Mouse (Mus musculus) colon, adult 2 months (tissue): ENCODE measurements around the gene Olfr1100. TPM values are rescaled to one million over a fixed set of nuclear protein-coding genes. Genes with fewer than 3 reads are reported as not detected.

Experiments
- polyA plus RNA-seq: library from polyadenylated mRNA; depleted of rRNA; stranded (reverse); fragments of >200 nt; gene quantifications from 2 replicates; pipeline ENCODE4 v1.2.3, GENCODE M21; 2012; rRNA removed

Gene Olfr1100
- not detected in 2 replicates for polyA plus RNA-seq

GRCm38 (mm10) chr2:86979854-86980253 lies at the start of gene Olfr1100:
Gene Olfr1100 (minus strand): TSS chr2:86979954.

GRCm38 (mm10) chr2:87026980-87027379 lies 47.2 kb upstream of the Olfr1100 start, which contains the start of gene Olfr1104:
Gene Olfr1104 (minus strand): TSS chr2:87027080.

GRCm38 (mm10) chr2:86998098-86998497 lies 18.3 kb upstream of the Olfr1100 start, which contains the start of gene Olfr1102:
Gene Olfr1102 (plus strand): TSS chr2:86998398.

GRCm38 (mm10) chr2:86991121-86991520 lies 11.4 kb upstream of the Olfr1100 start, which contains the start of gene Olfr1101:
Gene Olfr1101 (minus strand): TSS chr2:86991221.

GRCm38 (mm10) chr2:86960593-86960992 lies 19.2 kb downstream of the Olfr1100 start, which contains the start of gene Olfr1099:
Gene Olfr1099 (minus strand): TSS chr2:86960693.

Other genes with a start within 250 kb of the Olfr1100 start
- gene Olfr1089, start 246.3 kb downstream of the Olfr1100 start, polyA plus RNA-seq = not detected in 2 replicates
- not detected in 2 replicates for gene Olfr1090, start 221.0 kb downstream of the Olfr1100 start, polyA plus RNA-seq
- gene Olfr1093, start 197.5 kb downstream of the Olfr1100 start, polyA plus RNA-seq = not detected in 2 replicates
- gene Olfr141, start 169.9 kb downstream of the Olfr1100 start, polyA plus RNA-seq = not detected in 2 replicates
- not detected in 2 replicates for gene Olfr1094, start 155.3 kb downstream of the Olfr1100 start, polyA plus RNA-seq
- gene Olfr1095, start 128.3 kb downstream of the Olfr1100 start, polyA plus RNA-seq = not detected in 2 replicates
- gene Gm13723, start 105.2 kb downstream of the Olfr1100 start, polyA plus RNA-seq = not detected in 2 replicates
- gene Olfr1097, start 87.7 kb downstream of the Olfr1100 start, polyA plus RNA-seq = not detected in 2 replicates
- not detected in 2 replicates for gene Olfr1098, start 55.4 kb downstream of the Olfr1100 start, polyA plus RNA-seq
- gene Olfr1099, start 19.3 kb downstream of the Olfr1100 start, polyA plus RNA-seq = not detected in 2 replicates
- not detected in 2 replicates for gene Olfr1101, start 11.3 kb upstream of the Olfr1100 start, polyA plus RNA-seq
- not detected in 2 replicates for gene Olfr1102, start 18.4 kb upstream of the Olfr1100 start, polyA plus RNA-seq
- not detected in 2 replicates for gene Olfr1104, start 47.1 kb upstream of the Olfr1100 start, polyA plus RNA-seq
- gene Olfr1105, start 56.6 kb upstream of the Olfr1100 start, polyA plus RNA-seq = not detected in 2 replicates
- not detected in 2 replicates for gene Olfr1106, start 72.3 kb upstream of the Olfr1100 start, polyA plus RNA-seq
- not detected in 2 replicates for gene Olfr1107, start 95.9 kb upstream of the Olfr1100 start, polyA plus RNA-seq
- gene Olfr1109, start 116.1 kb upstream of the Olfr1100 start, polyA plus RNA-seq = not detected in 2 replicates
- not detected in 2 replicates for gene Olfr259, start 134.6 kb upstream of the Olfr1100 start, polyA plus RNA-seq
- not detected in 2 replicates for gene Olfr1110, start 160.3 kb upstream of the Olfr1100 start, polyA plus RNA-seq
- not detected in 2 replicates for gene Olfr1111, start 172.7 kb upstream of the Olfr1100 start, polyA plus RNA-seq
- gene Olfr1112, start 207.8 kb upstream of the Olfr1100 start, polyA plus RNA-seq = not detected in 2 replicates
- gene Olfr1113, start 229.0 kb upstream of the Olfr1100 start, polyA plus RNA-seq = not detected in 2 replicates